Mouse (Mus musculus) megakaryocyte-erythroid progenitor cell, adult 5 weeks (primary cell): ENCODE data around the gene Rpa1. TPM values are rescaled to one million over a fixed set of nuclear protein-coding genes. Genes with fewer than 3 reads are reported as not detected.

Source experiments
- polyA plus RNA-seq: library from polyadenylated mRNA; stranded (reverse); fragments of >175 nt; gene quantifications from 2 replicates; pipeline ENCODE4 v1.2.3, GENCODE M21; 2012

Rpa1 gene
- 63.7 and 70.6 TPM in 2 replicates for polyA plus RNA-seq

GRCm38 (mm10) chr11:75348199-75348889 is at the start of gene Rpa1, which contains the start of gene Smyd4:
Rpa1 (minus strand) TSS chr11:75348324.
Smyd4 (plus strand) TSS chr11:75348433.

Other genes starting within 250 kb of the Rpa1 start
- 1.1 and 2.2 TPM in 2 replicates for gene Hic1, start 178.8 kb downstream of the Rpa1 start, polyA plus RNA-seq
- 1.4 and 2.2 TPM in 2 replicates for gene Ovca2, start 169.5 kb downstream of the Rpa1 start, polyA plus RNA-seq
- gene Dph1, start 157.1 kb downstream of the Rpa1 start, polyA plus RNA-seq = 66.4 and 73.8 TPM in 2 replicates
- gene Rtn4rl1, start 154.5 kb downstream of the Rpa1 start, polyA plus RNA-seq = 0.83 and 0.88 TPM in 2 replicates
- gene Smyd4, start 109 bp upstream of the Rpa1 start, polyA plus RNA-seq = 1.0 and 1.1 TPM in 2 replicates
- 70.7 and 77.3 TPM in 2 replicates for gene Serpinf1, start 74.4 kb upstream of the Rpa1 start, polyA plus RNA-seq
- gene Serpinf2, start 91.3 kb upstream of the Rpa1 start, polyA plus RNA-seq = 0.15 TPM in 1 of 2 replicates, not detected in the other
- 19.9 and 22.9 TPM in 2 replicates for gene Wdr81, start 106.4 kb upstream of the Rpa1 start, polyA plus RNA-seq
- gene Tlcd2, start 113.4 kb upstream of the Rpa1 start, polyA plus RNA-seq = 4.8 and 6.5 TPM in 2 replicates
- gene Prpf8, start 138.5 kb upstream of the Rpa1 start, polyA plus RNA-seq = 39.6 and 47.9 TPM in 2 replicates
- 1.1 and 1.7 TPM in 2 replicates for gene Rilp, start 161.8 kb upstream of the Rpa1 start, polyA plus RNA-seq
- 15.1 and 16.1 TPM in 2 replicates for gene Scarf1, start 165.2 kb upstream of the Rpa1 start, polyA plus RNA-seq
- 11.7 and 18.5 TPM in 2 replicates for gene Slc43a2, start 183.4 kb upstream of the Rpa1 start, polyA plus RNA-seq
- gene Pitpna, start 239.8 kb upstream of the Rpa1 start, polyA plus RNA-seq = 50.6 and 61.9 TPM in 2 replicates